Mouse (Mus musculus): ENCODE measurements around the gene Dnajb14.

Dnajb14 gene

DNA sequence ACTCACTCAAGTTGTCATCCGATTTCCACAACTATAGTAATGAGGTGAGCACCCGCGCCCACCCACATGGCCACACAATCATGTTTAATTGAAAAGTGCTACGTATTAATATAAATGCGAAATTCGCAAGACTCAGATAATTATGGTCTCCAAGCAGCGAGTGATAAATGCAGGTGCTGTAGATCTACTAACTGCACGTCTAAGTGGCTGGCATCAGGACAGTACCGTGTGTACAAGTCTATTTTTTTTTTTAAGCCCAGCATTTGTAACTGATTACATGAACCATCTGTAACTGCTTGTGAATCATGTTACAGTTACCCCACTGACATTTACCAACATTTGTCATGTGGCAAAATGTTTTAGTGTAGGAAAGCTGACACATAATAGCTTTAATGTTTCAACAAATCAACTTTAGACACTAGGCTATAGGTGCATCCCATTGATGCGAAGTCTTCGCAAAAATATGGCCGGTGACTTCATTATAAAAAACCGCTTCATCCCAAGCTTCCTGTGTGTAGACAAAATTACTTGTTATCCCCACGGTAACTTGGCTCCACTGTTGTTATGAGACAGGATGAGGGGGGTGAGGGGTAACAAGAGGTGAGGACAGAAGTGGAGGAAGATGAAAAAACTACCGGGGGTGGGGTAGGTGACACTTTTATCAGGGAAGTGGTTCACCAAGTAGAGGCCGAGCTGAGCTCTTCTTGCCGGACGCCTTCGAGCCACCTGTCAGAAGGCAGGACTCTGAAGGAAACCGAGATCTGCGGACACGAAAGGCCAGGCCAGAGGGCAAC lies 3.9 kb upstream of the Dnajb14 start:
- in situ Hi-C loops (cut with MboI, MseI) = no loop called here

DNA sequence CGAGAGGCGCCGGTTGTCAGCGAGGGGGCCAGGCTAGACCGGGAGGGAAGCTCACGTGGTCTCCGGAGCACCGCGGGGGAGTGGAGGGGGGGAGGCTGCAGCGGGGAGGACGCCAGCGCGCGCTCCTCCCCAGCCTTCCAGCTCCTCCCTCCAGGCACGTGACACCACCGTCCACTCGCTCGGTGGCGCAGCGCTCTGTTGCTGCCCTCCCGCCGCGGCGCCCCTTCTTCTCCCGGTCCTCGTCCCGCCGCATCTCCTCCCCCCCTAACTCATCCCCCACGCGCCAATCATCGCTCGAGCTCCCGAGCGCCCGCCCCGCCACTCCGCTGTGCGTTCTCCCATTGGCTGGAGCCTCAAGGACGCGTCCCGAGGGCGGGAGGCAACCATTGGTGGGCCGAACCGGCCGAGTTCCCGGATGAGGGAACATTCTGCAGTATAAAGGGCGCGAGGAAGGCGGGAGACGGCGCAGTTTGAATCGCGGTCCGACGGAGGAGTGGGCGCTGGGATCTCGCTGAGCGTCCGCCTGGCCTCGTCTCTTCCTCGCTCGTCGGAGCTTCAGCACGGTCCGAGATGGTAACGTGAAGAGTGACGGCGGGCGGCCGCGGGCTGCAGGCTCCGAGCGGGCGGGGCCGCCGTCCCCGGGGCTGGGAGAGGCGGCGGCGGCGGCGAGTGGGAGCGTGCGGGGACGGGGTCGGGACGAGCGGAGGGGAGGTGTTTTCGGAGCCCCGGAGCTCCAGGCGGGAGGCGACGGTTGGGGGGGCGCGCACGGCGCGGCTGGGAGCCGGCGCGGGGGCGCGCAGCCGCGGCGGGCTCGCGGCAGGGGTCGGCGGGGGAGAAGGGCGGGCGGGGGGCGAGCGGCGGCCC lies 3.1 kb upstream of the Dnajb14 start, which contains the start of gene H2afz:
H2afz (plus strand) TSS at position 364 of the 864 bp plus-strand sequence.
- in situ Hi-C loops (cut with MboI, MseI) = no loop called here

DNA sequence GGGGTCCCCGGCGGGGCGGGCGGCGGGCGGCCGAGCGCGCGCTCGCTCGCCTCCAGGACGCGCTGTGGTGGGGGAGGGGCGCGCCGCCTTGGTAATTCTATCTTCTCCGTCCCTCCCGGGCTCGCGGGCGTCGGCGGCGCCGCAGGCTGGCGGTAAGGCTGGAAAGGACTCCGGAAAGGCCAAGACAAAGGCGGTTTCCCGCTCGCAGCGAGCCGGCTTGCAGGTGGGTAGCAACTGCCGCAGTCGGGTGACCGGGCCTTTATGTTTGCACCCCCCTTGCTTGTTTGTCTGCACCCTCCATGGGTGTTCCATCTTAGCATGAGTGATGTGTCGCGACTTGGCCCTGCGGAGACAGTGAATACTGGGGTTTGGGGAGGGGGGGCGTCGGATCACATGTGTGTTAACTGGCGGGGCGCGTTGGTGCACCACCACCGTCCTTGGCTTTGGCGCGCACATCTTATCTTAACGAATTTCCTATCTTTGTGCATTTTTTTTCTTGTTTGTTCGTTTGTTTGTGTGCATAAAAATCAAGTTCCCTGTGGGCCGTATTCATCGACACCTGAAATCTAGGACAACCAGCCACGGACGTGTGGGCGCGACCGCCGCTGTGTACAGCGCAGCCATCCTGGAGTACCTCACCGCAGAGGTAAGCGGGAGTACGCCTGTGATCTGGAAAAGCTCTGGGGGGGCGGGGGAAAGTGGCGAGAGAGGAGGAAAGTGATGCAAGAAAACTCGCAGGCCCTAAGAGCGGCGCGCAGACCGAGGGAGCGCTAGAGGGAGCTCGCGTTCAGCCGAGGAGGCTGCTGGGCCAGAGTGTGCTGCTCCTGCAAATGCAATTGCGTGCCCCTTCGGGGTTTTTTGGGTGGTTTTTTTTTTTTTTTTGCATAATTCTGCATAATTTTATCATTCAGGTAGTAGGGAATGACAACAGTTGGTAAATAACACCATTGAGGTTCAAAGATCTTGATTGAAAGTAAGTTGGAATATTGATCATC lies 2.2 kb upstream of the Dnajb14 start:
- in situ Hi-C loops (cut with MboI, MseI) = loop anchor here (5.0 kb wide), 1 partner anchor 282 kb away; no protein-coding TSS in a partner anchor

DNA sequence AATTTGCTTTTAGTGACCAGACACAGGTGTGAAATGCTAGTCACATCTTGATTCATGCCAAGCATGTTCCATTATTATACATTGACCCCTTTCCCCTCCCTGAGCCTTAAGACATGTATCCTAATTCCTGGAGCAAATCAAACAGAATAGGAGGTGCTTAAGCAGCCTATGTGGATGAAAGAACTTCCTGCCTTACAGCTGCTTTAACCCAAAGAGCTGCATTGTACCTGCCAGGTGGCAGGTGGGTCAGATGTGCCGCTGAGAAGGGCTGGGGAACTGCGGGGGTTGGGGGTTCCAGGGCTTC lies 390 bp upstream of the Dnajb14 start:
- in situ Hi-C loops (cut with MboI, MseI) = loop anchor here (5.0 kb wide), 1 partner anchor 280 kb away; no protein-coding TSS in a partner anchor

DNA sequence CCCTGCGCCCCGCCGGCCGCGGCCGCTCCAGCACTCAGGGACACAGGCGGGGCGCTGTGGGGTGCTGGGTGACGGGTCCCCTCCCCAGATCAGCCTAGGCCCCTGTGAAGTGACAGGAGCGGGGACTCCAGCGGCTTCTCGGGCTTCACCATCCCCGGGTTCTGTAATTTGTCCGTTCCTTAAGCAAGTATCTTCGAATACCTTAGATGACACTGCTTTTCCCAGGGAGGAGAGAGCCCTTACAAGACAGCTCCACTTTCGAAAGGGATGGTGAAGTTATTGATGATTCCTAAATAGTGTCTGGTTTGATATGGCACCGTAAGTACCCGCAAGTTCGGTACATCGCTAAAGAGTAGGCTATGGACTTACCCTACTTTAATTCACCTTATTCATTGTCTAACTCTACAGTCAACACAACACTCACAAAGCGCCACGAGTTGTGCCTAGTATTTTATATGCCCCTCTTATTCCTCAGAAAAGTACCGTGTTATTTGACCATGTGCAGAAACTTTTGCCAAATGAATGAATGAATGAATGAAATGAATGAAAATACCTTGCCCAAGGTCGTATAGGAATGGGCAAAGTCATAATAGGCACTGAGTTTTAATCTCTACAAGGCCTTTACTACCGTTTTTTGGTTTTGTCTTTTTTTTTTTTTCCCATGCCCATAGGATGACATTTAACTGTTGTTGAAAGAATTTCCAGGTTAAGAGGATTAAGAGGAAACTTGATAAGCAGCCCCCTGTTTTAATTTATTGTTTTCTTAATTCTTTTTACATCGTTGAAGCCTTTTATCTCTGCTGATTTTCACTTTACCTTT lies 829 bp downstream of the Dnajb14 start:
- in situ Hi-C loops (cut with MboI, MseI) = loop anchor here (5.0 kb wide), 1 partner anchor 279 kb away; no protein-coding TSS in a partner anchor

DNA sequence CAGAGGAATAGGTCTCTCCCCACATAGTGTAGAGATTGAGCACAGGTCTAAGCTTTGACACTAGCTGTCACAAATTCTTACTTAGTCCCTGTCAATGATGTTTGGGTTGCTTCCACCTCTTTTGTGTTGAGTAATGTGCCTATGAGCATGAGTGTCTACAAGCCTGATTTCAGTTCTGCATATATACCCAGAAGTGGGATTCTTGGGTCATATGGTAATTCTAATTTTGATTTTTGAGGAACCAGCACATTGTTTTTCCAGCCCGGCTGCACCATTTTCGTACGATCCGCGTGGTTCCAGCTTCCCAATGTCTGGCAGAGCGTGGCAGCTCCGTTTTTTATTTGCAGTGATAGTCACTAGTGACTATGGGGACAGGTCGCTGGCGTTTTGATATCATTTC lies 1.9 kb downstream of the Dnajb14 start:
- in situ Hi-C loops (cut with MboI, MseI) = loop anchor here (5.0 kb wide), 1 partner anchor 278 kb away; no protein-coding TSS in a partner anchor

DNA sequence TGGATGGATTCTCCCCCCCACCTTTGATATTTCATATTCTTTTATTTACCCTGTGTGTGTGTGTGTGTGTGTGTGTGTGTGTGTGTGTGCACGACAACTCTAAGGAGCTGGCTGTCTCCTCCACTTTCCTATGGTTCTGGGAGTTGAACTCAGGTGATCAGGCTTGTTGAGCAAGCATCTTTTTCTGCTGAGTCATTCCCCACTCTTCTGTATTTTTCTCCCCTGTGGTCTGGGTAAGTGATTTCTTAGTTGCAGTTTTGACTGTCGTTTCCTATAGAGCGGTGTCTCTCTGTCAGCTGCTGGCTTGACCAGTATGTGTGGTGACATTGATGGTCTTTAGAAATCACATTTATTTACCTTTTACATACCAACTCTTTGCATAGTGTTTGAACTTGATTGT lies 11.8 kb downstream of the Dnajb14 start:
- in situ Hi-C loops (cut with MboI, MseI) = no loop called here

DNA sequence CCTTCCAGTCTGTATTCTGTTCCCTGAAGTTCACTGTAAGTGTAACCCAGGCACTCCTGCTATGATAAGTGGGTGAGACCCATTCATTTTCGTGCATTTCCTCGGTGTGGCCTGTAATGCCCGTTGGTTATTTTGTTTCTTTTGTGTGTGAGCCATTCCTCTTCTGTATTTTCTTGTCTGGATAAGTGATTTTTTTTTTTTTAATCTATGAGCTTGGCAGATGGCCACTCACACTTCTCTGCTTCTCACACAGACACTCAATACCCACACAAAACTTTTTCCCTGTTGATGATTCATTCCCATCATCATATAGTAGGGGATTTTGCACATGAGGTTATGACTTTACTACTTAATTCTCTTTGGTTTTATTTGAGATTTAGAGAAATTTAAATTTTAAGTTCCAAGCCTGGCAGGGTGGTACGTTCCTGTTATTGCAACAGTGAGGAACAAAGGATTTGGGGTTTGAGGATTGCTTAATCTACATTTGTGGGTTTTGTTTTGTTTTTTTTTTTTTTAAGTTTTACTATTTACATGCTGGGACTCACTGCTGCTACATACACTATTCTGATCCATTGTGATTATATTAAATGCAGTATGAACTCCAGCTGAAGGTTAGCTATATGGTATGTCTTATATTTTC lies 12.8 kb downstream of the Dnajb14 start:
- in situ Hi-C loops (cut with MboI, MseI) = loop anchor here (5.0 kb wide), 1 partner anchor 107 kb away; no protein-coding TSS in a partner anchor

DNA sequence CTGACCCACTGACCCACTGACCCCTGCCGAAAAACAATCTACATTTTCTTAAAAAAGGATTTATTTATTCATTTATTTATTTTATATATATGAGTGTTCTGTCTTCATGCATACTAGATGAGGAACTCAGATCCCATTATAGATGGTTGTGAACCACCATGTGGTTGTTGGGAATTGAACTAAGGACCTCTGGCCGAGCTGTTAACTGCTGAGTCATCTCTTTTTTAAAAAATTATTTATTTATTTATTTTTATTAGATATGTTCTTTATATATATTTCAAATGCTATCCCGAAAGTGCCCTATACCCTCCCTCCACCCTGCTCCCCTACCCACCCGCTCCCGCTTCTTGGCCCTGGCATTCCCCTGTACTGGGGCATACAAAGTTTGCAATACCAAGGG lies 13.6 kb downstream of the Dnajb14 start:
- in situ Hi-C loops (cut with MboI, MseI) = loop anchor here (5.0 kb wide), 1 partner anchor 106 kb away; no protein-coding TSS in a partner anchor

DNA sequence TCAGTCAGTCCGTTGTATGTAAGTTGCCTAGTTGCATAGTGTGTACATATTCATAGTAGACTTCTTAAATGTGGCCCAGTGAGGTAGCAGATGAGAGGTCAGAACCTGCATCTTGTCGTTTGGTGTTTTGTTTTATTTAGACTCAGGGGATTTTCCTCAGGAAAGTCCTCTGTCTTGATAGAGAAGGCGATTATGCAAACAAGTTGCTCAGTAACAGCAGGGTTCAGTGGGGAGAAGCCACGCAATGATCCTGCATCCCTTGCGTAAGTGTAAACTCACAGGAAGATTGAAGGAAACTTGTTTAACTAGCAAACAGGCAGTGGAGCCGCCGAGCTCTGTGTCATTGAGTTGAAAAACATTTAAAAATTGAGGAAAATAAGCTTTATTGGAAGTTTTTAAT lies 20.5 kb downstream of the Dnajb14 start:
- in situ Hi-C loops (cut with MboI, MseI) = no loop called here

DNA sequence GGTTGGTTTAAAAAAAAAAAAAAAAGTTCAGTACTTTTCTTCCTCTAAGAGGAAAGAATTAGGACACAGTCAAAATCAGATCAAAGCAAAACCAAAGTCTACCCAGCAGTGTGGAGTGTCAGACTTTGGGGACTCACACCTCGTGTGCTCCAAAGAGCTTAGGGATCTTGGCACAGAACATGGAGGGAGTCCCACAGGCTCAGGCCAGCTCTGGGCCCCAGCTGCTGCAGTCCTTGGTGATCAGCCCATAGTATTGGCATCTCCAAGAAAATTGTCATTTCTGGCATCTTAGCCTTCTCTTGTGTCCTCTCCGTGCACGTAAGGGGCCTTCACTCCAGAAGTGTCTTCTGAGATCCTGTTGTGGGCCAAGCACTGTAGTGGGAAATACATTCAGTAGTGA lies 23.6 kb downstream of the Dnajb14 start:
- in situ Hi-C loops (cut with MboI, MseI) = no loop called here

DNA sequence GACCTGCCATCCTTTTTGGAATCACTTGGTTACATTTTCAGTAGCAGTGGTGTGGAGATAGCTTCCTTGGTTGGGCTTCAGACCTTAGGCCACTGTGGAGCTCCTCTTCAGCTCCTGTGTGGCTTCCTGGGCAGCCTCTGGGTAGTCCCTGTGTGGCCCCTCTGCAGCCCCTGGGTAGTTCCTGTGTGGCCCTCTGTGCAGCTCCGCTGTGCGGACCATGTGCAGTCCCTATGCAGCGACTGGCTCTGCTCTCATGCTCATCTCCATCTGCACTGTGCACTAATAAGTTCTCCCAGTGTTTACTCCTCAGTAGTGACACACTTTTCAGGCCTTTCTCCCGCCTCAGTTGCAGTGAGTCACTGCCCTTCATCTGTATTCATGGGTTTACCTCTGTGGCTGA lies 24.6 kb downstream of the Dnajb14 start:
- in situ Hi-C loops (cut with MboI, MseI) = no loop called here

DNA sequence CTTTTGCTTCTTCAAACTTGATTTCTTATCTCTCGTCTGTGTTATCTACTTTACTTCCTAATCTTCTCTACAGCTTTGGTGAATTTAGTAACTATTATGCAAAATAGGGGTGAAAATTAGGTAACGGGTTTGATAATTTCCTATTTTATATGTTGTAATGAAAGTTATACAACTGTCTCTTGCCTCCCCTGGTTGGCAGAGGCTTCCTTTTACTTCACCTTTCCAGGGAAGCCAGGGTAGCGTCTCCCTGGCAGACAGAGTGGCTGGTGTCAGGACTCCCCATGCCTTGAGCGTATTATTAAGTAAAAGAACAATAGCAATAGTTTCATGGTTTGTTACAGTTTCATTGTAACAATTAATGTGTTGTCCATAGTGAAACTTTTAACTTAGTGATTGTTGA lies 26.3 kb downstream of the Dnajb14 start:
- in situ Hi-C loops (cut with MboI, MseI) = no loop called here

DNA sequence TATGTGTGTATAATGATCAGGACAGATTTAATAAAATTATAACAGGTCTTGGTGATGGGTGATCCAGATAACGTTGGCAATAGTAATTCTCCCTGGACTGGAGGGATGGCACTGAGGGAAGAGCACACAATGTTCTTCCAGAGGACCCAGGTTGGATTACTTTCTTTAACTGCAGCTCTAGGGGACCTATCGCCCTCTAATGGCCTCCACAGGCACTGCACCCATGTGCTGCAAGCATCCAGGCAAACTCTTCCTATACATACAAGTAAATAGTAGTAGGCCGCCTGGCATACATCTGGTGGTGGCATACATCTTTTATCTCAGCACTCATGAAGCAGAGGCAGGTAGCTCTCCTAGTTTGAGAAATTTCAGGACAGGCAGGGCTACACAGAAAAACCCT lies 27.7 kb downstream of the Dnajb14 start:
- in situ Hi-C loops (cut with MboI, MseI) = no loop called here

DNA sequence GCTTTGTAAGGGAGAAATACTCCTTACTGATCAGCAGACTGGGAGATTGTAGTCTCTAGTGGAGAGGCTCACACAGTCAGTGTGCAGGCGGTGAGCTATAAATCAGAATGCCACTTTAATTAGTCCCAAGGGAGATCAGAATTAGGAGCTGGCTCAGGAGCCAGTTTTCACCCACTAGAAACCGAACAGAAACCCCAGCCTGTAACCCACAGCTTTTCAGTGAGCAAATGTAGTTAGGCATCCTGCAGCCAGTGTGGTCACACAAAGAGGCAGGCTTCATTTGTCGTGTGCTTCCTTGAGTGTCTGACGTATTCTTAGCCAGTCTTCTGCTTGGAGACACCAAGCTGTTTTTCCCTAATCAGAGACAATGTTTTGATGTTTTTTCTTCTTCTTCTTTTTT lies 28.9 kb downstream of the Dnajb14 start:
- in situ Hi-C loops (cut with MboI, MseI) = no loop called here

DNA sequence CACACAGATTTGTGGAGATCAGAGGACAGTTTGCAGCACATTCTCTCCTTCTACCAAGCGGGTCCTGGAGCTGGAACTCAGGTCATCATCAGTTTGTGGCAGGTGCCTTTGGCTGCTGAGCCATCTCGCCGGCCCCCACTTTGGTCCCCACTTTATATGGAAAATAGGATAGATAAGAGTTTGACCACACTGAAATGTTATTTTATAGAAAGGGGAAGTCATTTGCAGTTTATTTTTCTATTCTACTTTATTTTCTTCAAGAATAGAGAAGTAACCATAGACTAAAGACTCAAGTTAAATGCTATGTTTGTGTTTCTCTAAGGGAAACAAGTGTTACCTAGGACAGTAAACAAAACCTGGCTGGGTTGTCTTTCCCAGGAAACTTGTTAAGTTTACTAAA lies 29.4 kb downstream of the Dnajb14 start:
- in situ Hi-C loops (cut with MboI, MseI) = no loop called here

DNA sequence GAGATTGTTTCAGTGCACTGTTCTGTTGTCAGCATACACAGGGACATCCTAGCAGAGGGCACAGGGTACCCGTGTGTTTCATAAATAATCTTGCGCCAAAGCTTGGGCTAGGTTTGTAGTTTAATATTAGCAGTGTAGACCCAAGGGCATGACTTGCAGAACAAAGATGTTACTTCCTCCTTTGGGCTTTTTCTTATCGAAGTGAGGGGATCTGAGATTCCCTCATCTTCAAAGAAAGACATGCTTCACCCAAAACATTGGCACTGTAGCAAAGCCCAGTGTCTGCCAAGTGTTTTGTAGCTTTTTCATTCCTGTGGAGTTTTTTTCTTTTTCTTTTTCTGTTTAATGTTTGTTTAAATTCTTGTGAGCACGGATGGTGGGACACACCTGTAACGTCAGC lies 30.2 kb downstream of the Dnajb14 start:
- in situ Hi-C loops (cut with MboI, MseI) = no loop called here

DNA sequence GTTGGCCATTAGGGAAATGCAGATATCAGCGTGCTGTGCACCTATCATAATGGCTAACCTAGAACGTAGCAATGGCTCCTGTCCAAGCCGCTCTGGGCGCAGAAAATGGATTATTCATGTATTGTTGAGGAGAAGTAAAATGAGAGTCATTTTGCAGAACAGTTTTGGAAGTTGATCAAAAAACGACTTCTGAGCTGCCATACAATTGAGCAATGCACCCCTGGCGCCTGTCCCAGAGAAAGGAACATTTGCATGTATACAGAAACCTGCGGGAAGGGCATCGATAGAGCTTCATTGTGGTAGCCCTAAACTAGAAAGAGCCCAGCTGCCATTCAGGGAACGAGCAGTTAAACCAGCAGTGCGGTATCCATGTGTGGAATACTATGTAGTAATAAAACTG lies 32.7 kb downstream of the Dnajb14 start:
- in situ Hi-C loops (cut with MboI, MseI) = no loop called here

DNA sequence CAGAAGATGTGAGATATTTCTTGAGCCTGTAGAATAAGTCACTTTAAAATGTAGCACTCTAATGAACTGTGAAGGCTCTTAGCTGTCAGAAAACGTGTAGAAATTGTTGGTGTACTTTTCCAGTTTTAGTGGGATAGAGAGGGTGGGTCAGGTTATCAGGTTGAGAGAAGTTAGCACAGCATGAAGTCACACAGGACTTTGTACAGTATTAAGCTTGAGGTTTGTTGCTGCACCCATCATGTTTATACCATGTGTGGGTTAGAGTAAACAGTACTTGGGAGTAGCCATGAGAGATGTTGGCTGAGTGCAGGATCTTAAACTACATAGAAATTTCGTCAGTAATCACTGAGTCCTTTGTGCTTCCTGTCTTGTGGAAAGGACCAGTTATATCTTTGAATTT lies 45.6 kb downstream of the Dnajb14 start:
- in situ Hi-C loops (cut with MboI, MseI) = loop anchor here (5.0 kb wide), 1 partner anchor 41 kb away; no protein-coding TSS in a partner anchor

DNA sequence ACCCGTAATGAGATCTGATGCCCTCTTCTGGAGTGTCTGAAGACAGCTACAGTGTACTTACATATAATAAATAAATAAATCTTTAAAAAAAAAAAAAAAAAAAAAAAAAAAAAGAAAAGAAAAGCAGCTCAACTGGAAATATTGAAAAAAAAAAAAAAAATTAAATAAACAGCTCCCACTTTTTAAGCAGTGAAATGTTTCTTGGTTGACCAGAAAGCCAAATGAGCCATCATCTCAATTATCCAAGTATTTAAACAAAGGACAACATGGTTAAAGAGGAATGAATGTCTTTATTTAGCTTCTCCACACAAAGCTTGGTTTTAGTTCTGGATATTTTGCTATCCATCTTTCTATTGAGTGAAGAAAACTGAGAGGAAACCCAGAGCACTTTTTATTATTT lies 47.1 kb downstream of the Dnajb14 start:
- in situ Hi-C loops (cut with MboI, MseI) = loop anchor here (5.0 kb wide), 1 partner anchor 42 kb away; no protein-coding TSS in a partner anchor

Measured in T-helper 2 cell (primary cell).